Mouse (Mus musculus) embryo, embryonic 11 days (tissue): ENCODE results near the gene E130308A19Rik.
A peak's percentile ranks its signal among the peaks of the same experiment; 100 is the strongest.

ENCODE experiments used
- DNase-seq: peaks from one replicate; pipeline ENCODE4 v3.0.0-alpha.2; 2015

Gene E130308A19Rik

DNA sequence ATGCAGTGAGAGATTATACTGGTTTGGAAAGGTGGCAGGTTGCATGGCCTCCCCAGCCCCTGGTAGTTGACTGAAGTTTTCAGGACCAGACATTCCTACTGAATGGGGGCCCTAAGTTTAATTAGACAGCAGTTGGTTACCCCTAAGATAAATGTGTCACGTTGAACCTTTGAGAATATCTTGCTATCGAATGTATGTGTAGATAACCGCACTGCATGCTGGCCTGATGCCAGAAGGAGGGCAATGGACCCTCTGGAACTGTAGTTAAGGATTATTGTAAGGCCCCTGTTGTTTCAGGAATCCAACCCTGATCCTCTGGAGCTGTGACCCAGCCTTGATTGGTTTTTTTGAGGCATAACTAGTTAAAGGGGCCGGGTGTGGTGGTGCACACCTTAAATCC is 58.3 kb downstream of the E130308A19Rik start:
- DNase-seq: no peak

DNA sequence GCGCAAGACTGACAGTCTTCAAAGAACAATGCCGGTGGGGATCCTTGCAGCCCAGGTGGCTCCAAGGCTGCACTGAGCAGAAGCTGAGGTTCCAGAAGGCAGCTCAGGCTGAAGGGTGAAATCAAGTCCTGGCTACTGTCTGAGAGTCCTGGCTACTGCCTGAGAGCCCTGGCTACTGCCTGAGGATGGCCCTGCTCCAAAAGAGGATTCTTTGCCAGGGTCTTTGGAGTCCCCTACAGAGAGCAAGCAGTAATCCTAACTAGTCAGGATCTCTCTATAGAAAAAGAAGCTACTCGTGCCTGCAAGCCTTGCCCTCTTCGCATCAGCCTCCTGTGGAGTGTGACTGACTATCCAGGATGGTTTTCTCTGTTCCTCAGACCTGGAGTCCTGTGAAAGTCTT is 60.7 kb downstream of the E130308A19Rik start:
- DNase-seq: no peak

DNA sequence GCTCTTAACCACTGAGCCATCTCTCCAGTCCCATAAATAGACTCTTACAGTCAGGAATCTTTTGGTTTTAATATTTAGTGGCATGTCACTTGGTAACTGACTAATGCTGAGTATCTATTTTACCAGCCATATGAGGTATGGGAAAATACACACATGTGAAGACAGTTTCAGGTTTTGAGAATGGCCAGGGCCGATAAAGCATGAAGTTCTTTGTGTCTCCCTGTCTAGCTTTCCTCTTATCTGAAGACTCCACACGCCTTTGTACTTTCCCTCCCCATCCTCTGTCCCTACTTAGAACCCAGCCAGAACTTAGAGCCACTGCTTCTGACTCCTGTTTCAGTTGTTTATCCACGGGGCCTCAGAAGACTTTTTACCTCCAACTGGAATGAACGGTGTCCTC is 63.0 kb downstream of the E130308A19Rik start:
- no peak for DNase-seq

DNA sequence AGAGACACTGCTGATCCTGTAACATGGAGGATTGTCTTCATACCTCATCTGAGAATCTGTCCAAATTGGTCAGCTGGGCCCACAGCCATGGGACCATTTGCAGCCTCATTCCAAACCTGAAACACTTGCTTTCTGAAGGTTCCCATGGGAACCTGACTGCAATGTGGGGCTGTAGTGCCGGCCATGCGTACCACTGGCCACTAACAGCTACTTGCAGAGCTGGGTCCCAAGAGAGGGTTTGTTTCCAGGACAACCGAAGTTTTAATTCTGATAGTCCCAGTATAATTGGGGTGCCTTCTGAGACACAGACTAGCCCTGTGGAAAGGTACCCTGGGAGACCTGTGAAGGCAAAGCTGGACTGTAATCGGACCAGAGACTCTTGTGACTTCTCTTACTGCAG is 64.1 kb downstream of the E130308A19Rik start:
- DNase-seq: no peak

DNA sequence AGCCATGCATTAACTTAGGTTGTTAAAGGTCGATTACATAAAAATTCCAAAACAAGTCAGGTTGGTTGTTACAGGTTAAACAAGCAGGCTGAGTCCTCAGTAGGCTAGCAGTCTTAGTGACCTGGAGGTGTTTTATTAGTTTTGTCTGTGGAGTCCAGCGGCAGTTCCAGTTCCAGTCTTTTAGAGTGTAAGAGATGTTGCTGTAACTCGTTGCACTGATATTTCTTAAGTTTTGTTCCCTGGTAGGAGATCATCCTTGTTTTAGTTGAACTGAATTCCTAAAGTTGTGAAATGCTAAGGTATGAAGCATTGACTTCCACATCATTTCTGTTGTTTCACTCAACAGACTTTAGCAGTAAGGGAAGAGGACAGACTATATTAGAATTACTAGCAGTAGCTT is 70.8 kb downstream of the E130308A19Rik start:
- no peak for DNase-seq

DNA sequence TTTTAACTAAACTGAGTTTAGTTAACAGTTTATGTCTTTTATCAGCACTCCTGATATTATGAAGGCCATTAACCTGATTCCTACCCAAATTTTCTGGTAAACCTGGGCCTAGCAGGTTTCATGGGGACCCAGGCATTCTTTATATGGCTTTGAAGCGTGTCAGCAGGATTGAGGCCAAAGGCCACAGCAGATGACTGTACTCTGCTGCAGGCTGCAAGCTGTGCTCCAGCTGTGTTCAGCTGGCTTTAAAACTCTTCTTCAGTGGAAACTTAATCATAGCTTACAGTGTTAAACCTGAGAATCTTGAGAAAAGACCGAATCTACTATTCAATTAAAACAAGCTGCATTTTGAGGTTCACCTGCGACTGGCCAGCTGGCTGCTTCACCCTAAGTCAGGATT is 71.9 kb downstream of the E130308A19Rik start:
- no peak for DNase-seq

DNA sequence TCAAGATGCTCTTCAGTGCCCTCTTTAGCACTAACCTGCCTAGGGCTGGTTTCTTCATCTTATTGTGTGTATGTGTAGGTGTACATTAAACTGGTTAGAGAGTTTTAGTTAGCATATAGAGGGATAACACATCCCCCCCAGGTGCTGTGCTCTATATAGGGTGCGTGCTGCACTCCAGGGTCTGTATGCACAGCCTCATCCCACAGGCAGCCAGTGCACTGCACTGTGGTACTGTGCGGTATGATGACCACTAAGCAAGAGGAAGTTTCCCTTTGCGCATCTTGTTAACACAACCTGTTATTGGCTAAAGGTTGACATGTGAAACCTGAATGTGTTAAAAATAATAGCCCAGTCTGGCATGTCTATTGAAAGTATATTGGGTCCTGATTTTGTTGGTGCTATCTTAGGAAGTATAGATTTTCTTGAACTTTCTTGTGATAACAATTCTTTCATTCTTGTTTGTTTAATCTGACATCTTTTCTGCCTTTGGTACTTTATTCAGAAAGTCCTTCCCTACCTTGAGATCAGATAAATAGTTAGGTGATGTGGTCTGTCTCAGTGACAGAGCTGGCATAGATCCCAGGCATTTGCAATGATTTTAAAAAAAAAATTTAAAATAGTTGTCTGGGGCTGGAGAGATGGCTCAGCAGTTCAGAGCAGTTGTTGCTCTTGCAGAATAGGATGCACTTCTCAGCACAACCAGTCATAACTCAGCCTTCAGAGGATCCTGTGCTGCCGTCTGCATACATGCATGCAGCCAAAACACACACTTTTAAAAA is 73.2 kb downstream of the E130308A19Rik start:
- no peak for DNase-seq

DNA sequence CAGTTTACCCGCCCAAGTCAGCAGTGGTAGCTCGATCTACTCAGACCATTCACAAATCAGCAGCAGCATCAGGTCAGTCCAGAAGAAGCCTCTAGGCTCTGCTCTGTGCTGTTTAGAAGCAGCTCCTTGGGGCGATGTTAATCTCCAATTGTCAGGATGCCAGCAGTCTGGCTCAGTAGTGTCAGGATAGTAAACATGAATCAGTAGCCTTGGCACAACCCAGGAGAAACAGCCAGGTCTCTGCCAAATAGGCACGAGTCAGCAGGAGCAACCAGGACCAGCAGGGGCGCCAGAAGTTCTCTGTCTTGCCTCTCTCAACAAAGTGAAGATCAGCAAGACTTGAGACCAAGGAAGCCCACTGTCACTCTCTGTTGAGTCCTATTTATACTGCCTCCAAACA is 83.3 kb downstream of the E130308A19Rik start:
- DNase-seq: no peak

DNA sequence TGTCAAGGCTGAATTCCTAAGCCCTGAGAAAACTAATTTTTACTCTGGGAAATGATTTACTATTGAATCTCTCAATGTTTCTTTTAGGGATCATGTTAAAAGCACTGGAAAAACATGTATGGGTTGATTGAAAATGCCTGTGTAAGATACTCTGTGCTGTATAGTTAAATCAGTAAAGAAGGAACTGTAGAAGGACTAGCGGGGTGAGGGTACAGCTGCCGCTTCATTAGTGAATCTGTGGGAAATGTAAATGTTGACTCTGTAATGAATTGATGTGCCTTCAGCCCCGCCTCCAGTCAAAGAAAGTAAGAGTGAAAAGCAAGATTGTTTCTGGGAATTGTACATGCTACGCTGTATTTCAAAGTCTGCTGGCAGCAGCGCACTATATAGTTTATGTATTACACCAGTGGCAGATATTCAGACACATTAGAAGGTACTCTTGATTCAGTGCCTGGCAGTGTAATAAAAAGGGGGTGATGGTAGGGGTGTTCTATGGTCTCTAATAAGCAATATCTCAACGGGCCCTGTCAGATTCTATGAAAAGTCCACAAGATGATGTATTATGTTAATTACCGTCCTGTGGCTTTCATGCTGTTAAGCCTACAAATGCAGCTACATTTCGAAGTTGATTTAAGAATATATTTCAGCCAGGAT is 84.9 kb downstream of the E130308A19Rik start:
- peak; percentile 16 for DNase-seq

DNA sequence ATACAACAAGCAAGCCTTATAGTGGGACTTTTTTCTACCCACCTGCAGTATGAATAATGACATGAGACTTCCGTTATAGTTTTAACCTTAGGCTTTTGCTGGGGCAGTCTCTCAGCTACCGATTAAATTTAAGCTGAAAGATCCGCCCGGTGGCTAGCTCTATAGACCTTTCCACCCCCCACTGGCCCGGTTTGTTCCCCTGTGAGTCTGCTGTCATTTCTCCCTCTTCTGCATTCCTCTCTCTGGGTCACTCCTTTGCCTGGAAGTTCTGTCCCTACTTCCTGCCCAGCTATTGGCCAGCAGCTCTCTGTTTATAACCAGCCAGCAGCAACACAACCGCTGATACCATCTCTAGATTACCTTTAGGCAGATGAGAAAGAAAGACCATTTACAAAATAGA is 86.4 kb downstream of the E130308A19Rik start:
- DNase-seq: no peak

DNA sequence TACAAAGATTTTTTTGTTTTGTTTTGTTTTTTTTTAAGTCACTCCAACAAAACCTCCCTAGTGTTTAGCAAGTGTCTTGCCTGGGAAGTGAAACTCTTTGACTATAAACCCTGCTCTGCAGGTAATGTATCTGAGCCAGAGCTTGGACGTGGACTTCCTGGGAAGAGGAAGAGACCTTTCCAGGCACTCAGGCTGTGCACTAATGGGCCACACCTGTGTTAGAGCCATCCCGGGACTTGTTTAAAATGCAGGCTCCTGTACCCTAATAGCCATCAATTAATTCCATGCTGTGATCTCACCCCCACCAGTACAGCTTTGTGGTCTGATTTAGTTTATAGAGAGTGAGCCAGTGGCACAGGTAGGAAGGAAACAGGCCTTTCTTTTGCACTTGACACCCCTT is 86.9 kb downstream of the E130308A19Rik start:
- DNase-seq: no peak

DNA sequence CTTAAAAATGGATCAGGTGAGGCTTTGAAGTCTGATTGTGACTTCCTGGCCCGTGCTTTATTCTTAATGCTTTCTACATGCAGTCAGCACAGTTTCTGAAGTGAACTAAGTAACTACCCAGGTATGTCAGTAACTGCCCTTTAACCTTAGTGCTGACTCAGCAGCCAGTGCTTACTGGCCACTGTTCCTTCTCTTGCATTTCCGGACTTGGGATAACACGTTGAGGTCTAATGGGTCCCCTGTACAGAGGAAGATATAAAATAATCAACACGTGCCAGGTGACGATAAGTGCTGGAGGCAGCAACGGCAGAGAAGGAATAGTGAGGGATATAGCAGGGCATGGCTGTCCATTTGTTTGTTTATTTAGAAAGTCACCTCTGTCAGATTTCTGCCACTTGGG is 88.5 kb downstream of the E130308A19Rik start:
- no peak for DNase-seq

DNA sequence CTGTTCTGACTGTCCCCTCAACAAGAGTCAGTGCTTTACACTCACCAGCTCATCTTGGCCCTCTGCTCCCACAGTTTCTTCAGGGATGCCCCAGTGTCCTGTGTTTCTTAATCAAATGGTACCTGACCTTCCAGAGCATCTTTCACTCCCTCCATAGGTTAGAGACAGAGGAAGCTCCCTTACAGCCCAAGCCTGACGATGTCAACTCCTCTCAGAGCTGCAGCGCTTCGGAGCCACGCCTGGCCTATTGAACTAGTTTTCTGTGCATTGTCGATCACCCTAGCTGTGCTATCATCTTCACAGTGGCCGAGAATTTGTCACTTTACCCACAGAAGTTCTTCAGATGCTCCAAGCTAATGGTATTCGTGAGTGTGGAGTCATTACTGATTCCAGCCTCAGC is 88.9 kb downstream of the E130308A19Rik start:
- DNase-seq: no peak

DNA sequence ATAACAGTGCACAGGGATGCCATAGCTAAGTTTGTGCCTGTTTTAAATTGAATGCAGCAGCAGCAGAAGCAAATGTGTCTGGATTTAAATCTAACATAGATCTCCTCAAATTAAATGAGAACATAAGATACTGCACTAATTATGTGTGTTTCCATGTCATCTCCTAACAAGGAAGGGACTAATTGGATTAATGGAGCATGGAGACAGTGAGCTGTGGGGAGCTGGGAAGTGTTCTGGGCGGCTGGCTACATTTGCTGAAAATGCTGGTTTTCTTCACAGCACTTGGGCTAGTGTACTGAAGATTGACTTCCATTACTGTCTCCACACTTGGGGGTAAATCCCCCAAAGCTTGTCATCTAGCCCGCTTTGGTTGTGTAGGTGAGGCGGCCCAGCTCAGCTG is 89.5 kb downstream of the E130308A19Rik start:
- DNase-seq: no peak

DNA sequence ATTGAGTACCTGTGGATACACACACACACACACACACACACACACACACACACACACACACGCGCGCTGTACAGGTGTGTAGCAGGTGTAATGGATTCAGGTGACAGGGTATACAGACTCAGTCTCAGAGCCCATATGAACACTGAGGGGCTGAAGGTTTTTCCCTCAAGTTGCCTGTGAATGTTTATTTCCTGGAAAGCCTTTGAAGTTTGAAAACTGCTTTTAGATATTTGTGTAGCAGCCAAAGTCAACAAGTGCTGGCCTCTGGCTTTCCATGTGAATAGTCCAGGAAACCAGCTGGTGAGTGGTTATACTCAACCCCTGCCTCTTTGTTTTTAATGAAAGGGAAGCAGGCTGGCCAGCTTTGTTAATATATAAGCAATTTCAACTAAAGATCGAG is 91.3 kb downstream of the E130308A19Rik start:
- DNase-seq: no peak

DNA sequence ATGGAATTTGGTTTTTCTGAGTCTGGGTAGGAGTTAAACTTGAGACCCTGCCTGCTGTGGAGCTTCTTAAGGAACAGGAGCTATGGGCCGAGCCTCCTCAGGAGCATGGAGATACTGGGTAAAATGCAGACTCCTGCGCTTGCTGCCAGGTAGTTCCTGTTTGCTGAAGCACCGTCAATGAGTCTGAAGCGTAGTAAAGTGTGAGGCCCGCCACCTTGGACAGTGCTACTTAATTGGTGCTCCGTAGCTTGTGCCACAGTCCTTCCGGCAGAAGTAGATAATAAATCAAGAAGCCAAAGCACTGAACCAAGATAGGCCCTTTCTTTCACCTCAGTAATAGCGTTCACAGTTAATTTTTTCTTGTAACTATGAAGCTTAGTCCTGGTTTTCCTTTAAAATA is 92.5 kb downstream of the E130308A19Rik start:
- no peak for DNase-seq

DNA sequence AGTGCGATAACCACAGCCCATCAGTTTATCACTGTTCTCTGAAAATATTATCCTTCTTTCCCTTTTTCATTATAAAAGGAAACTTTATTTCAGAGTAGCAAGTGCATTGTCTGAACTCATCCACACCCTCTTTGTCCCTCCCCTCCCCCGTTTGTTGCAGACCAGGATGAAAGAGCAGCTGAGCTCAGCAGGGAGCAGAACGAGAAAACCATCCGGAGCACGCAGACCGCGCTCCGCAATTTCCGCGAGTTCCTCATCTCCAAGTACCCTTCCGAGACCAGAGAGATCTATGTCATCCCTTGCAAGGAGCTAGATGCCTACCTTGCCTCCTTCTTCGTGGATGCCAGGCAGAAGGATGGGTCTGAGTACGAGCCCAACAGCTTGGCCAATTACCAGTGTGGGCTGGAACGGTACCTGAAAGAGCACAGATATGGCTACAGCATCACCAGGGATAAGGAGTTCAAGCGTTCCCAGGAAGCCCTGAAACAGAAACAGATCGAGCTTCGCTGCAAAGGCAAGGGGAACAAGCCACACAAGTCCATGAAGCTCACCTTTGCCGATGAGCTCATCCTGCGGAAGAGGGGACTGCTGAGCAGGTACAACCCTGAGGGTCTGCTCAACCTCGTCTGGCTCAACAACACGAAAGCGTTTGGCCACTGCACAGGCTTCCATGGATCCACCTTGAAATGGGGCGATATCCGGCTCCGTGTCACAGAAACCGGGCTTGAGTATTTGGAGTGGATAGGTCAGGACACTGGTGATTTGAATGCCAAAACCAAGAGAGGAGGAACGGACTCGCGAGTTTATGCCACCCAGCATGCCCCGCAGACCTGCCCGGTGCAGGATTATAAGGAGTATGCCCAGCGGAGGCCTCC is 93.7 kb downstream of the E130308A19Rik start:
- peak; percentile 20 for DNase-seq

DNA sequence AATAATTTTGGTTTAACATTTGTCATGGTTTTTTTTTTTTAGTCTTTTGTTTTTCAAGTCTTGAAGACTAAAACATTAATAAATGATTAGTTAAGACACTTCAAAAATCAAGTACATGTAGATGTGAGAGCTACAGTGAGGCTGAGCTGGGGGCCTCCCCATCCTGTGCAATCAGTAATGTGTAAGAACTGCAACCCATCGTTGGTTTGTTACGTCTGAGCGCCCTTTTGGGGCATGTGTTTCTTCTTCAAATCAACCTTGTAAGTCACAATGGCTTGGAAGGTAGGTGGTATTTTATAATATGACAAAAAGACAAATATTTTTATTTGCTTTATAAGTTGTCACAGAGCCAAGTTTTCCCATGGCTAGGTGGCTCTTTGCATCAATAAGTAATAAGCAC is 95.8 kb downstream of the E130308A19Rik start:
- DNase-seq: no peak

DNA sequence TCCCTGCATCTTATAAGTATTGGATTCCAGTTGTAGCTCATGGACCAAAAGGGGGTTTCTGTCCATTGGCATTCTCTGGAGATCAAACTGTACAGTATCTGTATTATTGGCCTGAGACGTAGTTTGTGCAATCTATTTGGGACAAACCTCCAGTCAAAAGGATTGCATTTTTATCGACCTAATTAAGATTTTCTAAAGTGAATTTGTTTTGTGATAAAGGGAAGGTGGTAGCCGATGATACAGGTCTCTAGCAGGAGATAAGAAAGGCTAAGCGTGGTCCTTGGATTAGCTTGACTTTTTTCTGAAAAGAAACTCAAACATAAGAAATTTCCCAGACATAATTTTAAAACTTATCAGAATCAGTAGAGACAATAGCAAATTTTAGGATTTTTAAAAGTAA is 99.6 kb downstream of the E130308A19Rik start:
- no peak for DNase-seq

DNA sequence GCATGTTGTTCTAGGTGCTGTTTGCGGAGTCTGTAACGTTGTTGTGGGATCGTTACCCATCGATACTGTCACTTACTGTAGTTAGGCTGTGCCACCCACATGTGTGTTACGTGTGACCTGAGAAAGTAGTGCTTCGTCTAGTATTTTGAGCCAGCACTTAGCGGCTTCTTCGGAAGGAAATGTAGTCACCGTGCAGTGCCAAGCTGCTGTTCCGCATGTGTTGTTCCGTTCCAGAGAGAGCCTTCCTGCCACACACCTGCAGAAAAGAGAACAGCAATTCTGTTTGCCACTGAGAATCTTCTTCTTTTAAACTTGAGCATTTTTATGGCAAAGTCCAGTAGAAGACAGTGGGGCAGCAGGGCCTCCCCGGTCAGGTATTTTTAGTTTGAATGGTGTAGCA is 100.5 kb downstream of the E130308A19Rik start:
- no peak for DNase-seq

DNA sequence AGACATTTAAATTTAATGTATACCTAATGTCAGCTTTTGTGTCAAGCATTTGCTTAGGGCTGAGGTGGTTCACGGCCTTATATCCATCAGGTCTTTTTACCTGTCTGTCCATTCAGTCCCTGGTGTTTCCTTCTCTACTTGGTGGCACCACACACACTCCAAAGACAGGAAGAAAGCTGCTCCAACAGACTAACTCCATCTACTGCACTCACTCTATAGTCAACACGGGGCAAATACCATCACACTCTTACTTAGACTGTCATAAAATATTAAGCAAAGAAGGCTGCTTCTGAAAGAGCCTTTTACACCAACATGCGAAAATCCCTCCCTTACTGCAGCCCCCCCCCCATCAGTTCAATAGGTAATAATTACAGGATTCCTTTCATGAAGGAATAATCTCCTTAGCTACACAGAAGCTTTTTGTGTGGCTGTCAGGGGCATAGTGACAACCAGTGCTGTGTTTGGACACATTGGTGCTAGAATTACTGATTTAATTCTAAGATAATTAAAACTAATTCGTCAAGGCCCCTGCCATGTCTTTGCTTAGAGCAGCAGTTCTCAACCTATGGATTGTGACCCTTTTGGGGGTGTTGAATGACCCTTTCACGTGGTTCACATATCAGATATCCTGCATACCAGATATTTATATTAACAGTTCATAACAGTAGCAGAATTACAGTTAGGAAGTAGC is 101.3 kb downstream of the E130308A19Rik start:
- no peak for DNase-seq

DNA sequence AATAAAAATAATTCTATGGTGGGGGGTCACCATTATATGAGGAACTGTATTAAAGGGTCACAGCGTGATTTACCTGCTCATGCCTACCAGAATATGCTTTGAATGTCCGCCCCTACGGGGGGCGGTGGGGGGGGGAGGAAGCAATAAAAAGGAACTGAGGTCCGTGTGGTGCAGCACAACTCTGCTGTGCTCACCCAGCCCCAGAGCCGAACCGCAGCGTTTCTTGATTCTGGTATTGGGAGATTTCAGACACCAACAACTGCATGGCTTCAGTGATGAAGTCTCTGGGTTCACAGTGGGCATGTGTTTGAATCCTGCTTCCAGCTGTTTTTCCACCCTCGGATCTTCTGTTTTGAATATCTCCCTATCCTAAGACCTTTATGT is 101.9 kb downstream of the E130308A19Rik start:
- DNase-seq: no peak

DNA sequence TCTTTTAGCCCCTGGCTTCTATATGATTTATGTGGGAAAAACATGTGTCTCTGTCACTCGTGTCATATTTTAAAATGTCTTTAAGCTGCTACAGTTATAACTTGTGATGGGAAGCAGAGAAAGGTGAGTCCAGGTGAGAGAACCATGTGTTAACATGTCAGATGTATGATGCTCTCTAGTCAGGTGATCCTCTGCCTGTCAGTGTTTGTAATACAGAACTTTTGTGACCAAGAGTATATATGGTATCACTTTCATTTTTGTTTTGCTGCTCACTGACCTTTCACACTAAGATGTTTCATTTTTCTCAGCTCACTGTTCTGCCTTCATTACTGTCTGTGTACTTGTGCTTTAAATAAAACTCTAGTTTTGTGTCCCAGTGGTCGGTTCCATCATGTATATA is 102.8 kb downstream of the E130308A19Rik start:
- DNase-seq: no peak
